Mouse (Mus musculus) liver, embryonic 12.5 days (tissue): ENCODE measurements around the gene Slc24a5. TPM values are rescaled to one million over a fixed set of nuclear protein-coding genes. Genes with fewer than 3 reads are reported as not detected.

Source experiments
- ATAC-seq: fragments of 200-750 bp; cut with Nextera tagmentation; 2 replicates; pipeline ENCODE4 v1.8.0; 2017; ENCODE audit warnings: moderate number of reproducible peaks, mild to moderate bottlenecking, moderate library complexity
- H3K27ac ChIP-seq: fragments of 300-500 bp; sonication (generic); 2 replicates; pipeline ENCODE4 v1.5.1; 2016; ENCODE audit warnings: mild to moderate bottlenecking
- H3K27me3 ChIP-seq: fragments of 300-500 bp; sonication (generic); replicated peaks from 2 replicates; pipeline ENCODE4 v1.6.1; 2016; ENCODE audit warnings: mild to moderate bottlenecking, moderate library complexity
- H3K36me3 ChIP-seq: fragments of 300-500 bp; sonication (generic); 2 replicates; pipeline ENCODE4 v1.6.1; 2016; ENCODE audit warnings: mild to moderate bottlenecking, moderate library complexity
- H3K4me1 ChIP-seq: fragments of 300-500 bp; sonication (generic); 2 replicates; pipeline ENCODE4 v1.6.1; 2016
- H3K4me2 ChIP-seq: fragments of 300-500 bp; sonication (generic); 2 replicates; pipeline ENCODE4 v1.6.1; 2016; ENCODE audit warnings: mild to moderate bottlenecking, moderate library complexity
- H3K4me3 ChIP-seq: fragments of 300-500 bp; sonication (generic); 2 replicates; pipeline ENCODE4 v1.5.1; 2016; ENCODE audit warnings: mild to moderate bottlenecking, moderate library complexity
- H3K9ac ChIP-seq: fragments of 300-500 bp; sonication (generic); 2 replicates; pipeline ENCODE4 v1.6.1; 2016; ENCODE audit warnings: mild to moderate bottlenecking, moderate library complexity
- H3K9me3 ChIP-seq: fragments of 300-500 bp; sonication (generic); replicated peaks from 2 replicates; pipeline ENCODE4 v1.6.1; 2016; ENCODE audit warnings: mild to moderate bottlenecking, moderate library complexity
- WGBS: fragments of 180-500 bp; shearing (Covaris S2); methylation state at CpG from one replicate; pipeline ENCODE4 v1.1.7; 2016; ENCODE audit not compliant: insufficient replicate concordance; 5-methylcytosine and 5-hydroxymethylcytosine counted together
- polyA plus RNA-seq: library from polyadenylated mRNA; unstranded; fragments of >200 nt; fragmentation: Nextera tagmentation; extraction: Ambion mirVana; gene quantifications from 2 replicates; pipeline ENCODE4 v1.2.1, GENCODE M21; 2016

The Slc24a5 gene
- polyA plus RNA-seq = 10.5 and 12.5 TPM in 2 replicates

- WGBS = 34% methylated on average over 10 of the region's 10 CpGs
- no peak within 1 kb of the TSS for H3K4me3 ChIP-seq
- peak; percentile 70 for ATAC-seq
Measured at GRCm38 (mm10) chr2:125067894-125068293, at the start of gene Slc24a5. Slc24a5 (plus strand) TSS chr2:125068124.

GRCm38 (mm10) chr2:125024386-125024785 lies 43.5 kb upstream of the Slc24a5 start:
- no peak overlapping the region for H3K27ac ChIP-seq
- no peaks in the 10 kb centered on the region for H3K4me1 ChIP-seq
- WGBS = 52% methylated on average over 5 of the region's 5 CpGs
- no peak for ATAC-seq
- H3K4me3 ChIP-seq = no peak overlapping the region
- no peaks in the 10 kb centered on the region for H3K27me3 ChIP-seq
- no peaks in the 10 kb centered on the region for H3K9me3 ChIP-seq
- H3K4me2 ChIP-seq = no peak overlapping the region
- H3K9ac ChIP-seq = no peak overlapping the region
- no peaks in the 10 kb centered on the region for H3K36me3 ChIP-seq

More at GRCm38 (mm10) chr2:125067894-125068293, at the start of gene Slc24a5:
- no peak within 1 kb of the TSS for H3K9ac ChIP-seq
- H3K27me3 ChIP-seq = no peaks in the 10 kb centered on the region
- no peaks in the 10 kb centered on the region for H3K36me3 ChIP-seq
- no peaks in the 10 kb centered on the region for H3K9me3 ChIP-seq
- peaks cover 10% of the 10 kb centered on the region for H3K4me1 ChIP-seq
- H3K27ac ChIP-seq = no peak within 1 kb of the TSS
- peak within 1 kb of the TSS; percentile 15; the same call in 1 of the 2 replicates for H3K4me2 ChIP-seq

GRCm38 (mm10) chr2:125026358-125027000 lies 41.4 kb upstream of the Slc24a5 start:
- Histone ChIP-seq H3K27me3 (no peaks in the 10 kb centered on the region), H3K4me2 (peak overlapping the region; percentile 11; the same call in 1 of the 2 replicates), H3K36me3 (no peaks in the 10 kb centered on the region), H3K9me3 (no peaks in the 10 kb centered on the region), H3K9ac (no peak overlapping the region), H3K4me1 (no peaks in the 10 kb centered on the region), H3K4me3 (no peak overlapping the region), H3K27ac (no peak overlapping the region)
- 32% methylated on average over 14 of the region's 14 CpGs for WGBS
- ATAC-seq = no peak

GRCm38 (mm10) chr2:125030591-125030990 lies 37.3 kb upstream of the Slc24a5 start:
- WGBS = 63% methylated on average over 7 of the region's 7 CpGs

GRCm38 (mm10) chr2:125031111-125031510 lies 36.8 kb upstream of the Slc24a5 start:
- no peaks in the 10 kb centered on the region for H3K9me3 ChIP-seq
- no peak overlapping the region for H3K4me3 ChIP-seq
- 70% methylated on average over 8 of the region's 8 CpGs for WGBS
- H3K4me1 ChIP-seq = no peaks in the 10 kb centered on the region
- no peaks in the 10 kb centered on the region for H3K27me3 ChIP-seq
- H3K9ac ChIP-seq = no peak overlapping the region
- H3K27ac ChIP-seq = no peak overlapping the region
- ATAC-seq = no peak
- H3K4me2 ChIP-seq = no peak overlapping the region
- no peaks in the 10 kb centered on the region for H3K36me3 ChIP-seq

More at GRCm38 (mm10) chr2:125030591-125030990, 37.3 kb upstream of the Slc24a5 start:
- Histone ChIP-seq H3K9ac (no peak overlapping the region), H3K4me1 (no peaks in the 10 kb centered on the region), H3K36me3 (no peaks in the 10 kb centered on the region), H3K27me3 (no peaks in the 10 kb centered on the region), H3K27ac (no peak overlapping the region), H3K9me3 (no peaks in the 10 kb centered on the region), H3K4me2 (no peak overlapping the region), H3K4me3 (no peak overlapping the region)
- ATAC-seq = no peak

- no peaks in the 10 kb centered on the region for H3K9me3 ChIP-seq
- 76% methylated on average over 12 of the region's 12 CpGs for WGBS
- H3K27me3 ChIP-seq = no peaks in the 10 kb centered on the region
- no peaks in the 10 kb centered on the region for H3K4me1 ChIP-seq
- H3K4me2 ChIP-seq = no peak overlapping the region
- H3K9ac ChIP-seq = no peak overlapping the region
- H3K27ac ChIP-seq = no peak overlapping the region
- no peaks in the 10 kb centered on the region for H3K36me3 ChIP-seq
- no peak for ATAC-seq
- no peak overlapping the region for H3K4me3 ChIP-seq
Measured at GRCm38 (mm10) chr2:125031562-125032257, 36.2 kb upstream of the Slc24a5 start.

- H3K27ac ChIP-seq = no peak overlapping the region
- no peaks in the 10 kb centered on the region for H3K27me3 ChIP-seq
- no peak overlapping the region for H3K4me3 ChIP-seq
- H3K4me1 ChIP-seq = no peaks in the 10 kb centered on the region
- WGBS = 67% methylated on average over 17 of the region's 17 CpGs
- no peak for ATAC-seq
- H3K4me2 ChIP-seq = no peak overlapping the region
- no peak overlapping the region for H3K9ac ChIP-seq
- H3K9me3 ChIP-seq = no peaks in the 10 kb centered on the region
- H3K36me3 ChIP-seq = no peaks in the 10 kb centered on the region
Measured at GRCm38 (mm10) chr2:125032258-125032973, 35.5 kb upstream of the Slc24a5 start.

- WGBS = 57% methylated on average over 10 of the region's 10 CpGs
- no peaks in the 10 kb centered on the region for H3K36me3 ChIP-seq
- no peak overlapping the region for H3K27ac ChIP-seq
- no peaks in the 10 kb centered on the region for H3K9me3 ChIP-seq
- H3K27me3 ChIP-seq = no peaks in the 10 kb centered on the region
- H3K4me3 ChIP-seq = no peak overlapping the region
- ATAC-seq = no peak
- H3K9ac ChIP-seq = no peak overlapping the region
- no peaks in the 10 kb centered on the region for H3K4me1 ChIP-seq
- no peak overlapping the region for H3K4me2 ChIP-seq
Measured at GRCm38 (mm10) chr2:125033042-125033743, 34.7 kb upstream of the Slc24a5 start.

- ATAC-seq = no peak
- no peak overlapping the region for H3K9ac ChIP-seq
- no peaks in the 10 kb centered on the region for H3K27me3 ChIP-seq
- H3K27ac ChIP-seq = no peak overlapping the region
- WGBS = 76% methylated on average over 7 of the region's 7 CpGs
- no peak overlapping the region for H3K4me3 ChIP-seq
- H3K9me3 ChIP-seq = no peaks in the 10 kb centered on the region
- H3K4me1 ChIP-seq = no peaks in the 10 kb centered on the region
- H3K4me2 ChIP-seq = no peak overlapping the region
- H3K36me3 ChIP-seq = no peaks in the 10 kb centered on the region
Measured at GRCm38 (mm10) chr2:125055316-125055903, 12.5 kb upstream of the Slc24a5 start.

GRCm38 (mm10) chr2:125057250-125057815 lies 10.6 kb upstream of the Slc24a5 start:
- no peak for ATAC-seq
- no peaks in the 10 kb centered on the region for H3K9me3 ChIP-seq
- H3K27me3 ChIP-seq = no peaks in the 10 kb centered on the region
- H3K36me3 ChIP-seq = no peaks in the 10 kb centered on the region
- H3K9ac ChIP-seq = no peak overlapping the region
- H3K4me1 ChIP-seq = no peaks in the 10 kb centered on the region
- no peak overlapping the region for H3K27ac ChIP-seq
- H3K4me3 ChIP-seq = no peak overlapping the region
- no peak overlapping the region for H3K4me2 ChIP-seq
- 22% methylated on average over 7 of the region's 7 CpGs for WGBS

- Histone ChIP-seq H3K9me3 (no peaks in the 10 kb centered on the region), H3K4me1 (peaks cover 3% of the 10 kb centered on the region; the same call in 1 of the 2 replicates), H3K4me3 (no peak overlapping the region), H3K4me2 (no peak overlapping the region), H3K9ac (no peak overlapping the region), H3K27ac (no peak overlapping the region), H3K36me3 (no peaks in the 10 kb centered on the region), H3K27me3 (no peaks in the 10 kb centered on the region)
- ATAC-seq = no peak
- WGBS = 72% methylated on average over 7 of the region's 7 CpGs
Measured at GRCm38 (mm10) chr2:125061451-125061850, 6.5 kb upstream of the Slc24a5 start.
